26 mouse cellular contexts compared by ENCODE assay signal in genomic region chr6:135488795-135489194, GRCm38 (mm10).
DNase-seq lines count a peak whose midpoint lies in the region; ATAC-seq lines count a peak whose summit lies in the region.
"Had no signal": no experiment of that assay in that cellular context is flagged by ENCODE, and none has a peak within 500 bp of the region (broad histone marks: within the 10 kb centered on the region; RNA-seq: fewer than 3 reads in every experiment).

No protein-coding gene starts in this region.

- DNase-seq in lung, postnatal 10 days = no peak
- DNase-seq in R1 (ENCODE audit: low read depth, low spot score) = peak; percentile 17
- DNase-seq: adrenal gland, adult 2 months; adrenal gland, postnatal 10 days; adrenal gland, postnatal 25 days; B cell, adult 2 months; cerebellum, adult 11 months; cerebellum, adult 18-20 months; cerebellum, adult 8-10 months; cerebellum, adult 9-11 months; cerebellum, postnatal 14 days; cerebellum, postnatal 36 days; embryo, embryonic 11 days had no signal

- H3K36me3 ChIP-seq in intestine, embryonic 15.5 days = no peaks in the 10 kb centered on the region
- H3K36me3 ChIP-seq in intestine, embryonic 16.5 days (ENCODE audit: control insufficient read depth, insufficient read depth, low read length) = no peaks in the 10 kb centered on the region
- no peaks in the 10 kb centered on the region for H3K36me3 ChIP-seq in lung, embryonic 15.5 days
- H3K36me3 ChIP-seq: embryonic facial prominence, embryonic 13.5 days; embryonic facial prominence, embryonic 15.5 days; forebrain, embryonic 10.5 days; forebrain, embryonic 12.5 days; G1E had no signal

- H3K27ac ChIP-seq in intestine, embryonic 15.5 days = no peak overlapping the region
- no peak overlapping the region for H3K27ac ChIP-seq in intestine, embryonic 16.5 days (ENCODE audit: low read length)
- no peak overlapping the region for H3K27ac ChIP-seq in lung, embryonic 15.5 days
- H3K27ac ChIP-seq: embryonic facial prominence, embryonic 13.5 days; embryonic facial prominence, embryonic 15.5 days; forebrain, embryonic 10.5 days; forebrain, embryonic 12.5 days had no signal

- H3K4me2 ChIP-seq in intestine, embryonic 15.5 days (replicated peaks) = no peak overlapping the region
- H3K4me2 ChIP-seq in intestine, embryonic 16.5 days (ENCODE audit: low read depth, low read length) = no peak overlapping the region
- H3K4me2 ChIP-seq in lung, embryonic 15.5 days = no peak overlapping the region
- H3K4me2 ChIP-seq: embryonic facial prominence, embryonic 13.5 days; embryonic facial prominence, embryonic 15.5 days; forebrain, embryonic 12.5 days had no signal

- no peak overlapping the region for H3K9ac ChIP-seq in intestine, embryonic 15.5 days
- H3K9ac ChIP-seq in intestine, embryonic 16.5 days (ENCODE audit: low read depth, low read length) = no peak overlapping the region
- no peak overlapping the region for H3K9ac ChIP-seq in lung, embryonic 15.5 days
- H3K9ac ChIP-seq: embryonic facial prominence, embryonic 13.5 days; embryonic facial prominence, embryonic 15.5 days; forebrain, embryonic 12.5 days had no signal

- peak; percentile 51; the same call in 1 of the 2 replicates for ATAC-seq in intestine, embryonic 15.5 days
- no peak for ATAC-seq in intestine, embryonic 16.5 days
- peak; percentile 27; the same call in 1 of the 2 replicates for ATAC-seq in lung, embryonic 15.5 days (ENCODE audit: borderline replicate concordance, extremely low read depth, low FRiP score, low TSS enrichment)
- ATAC-seq: CD4-positive, CD25-positive, alpha-beta regulatory T cell, adult 4 months; forebrain, embryonic 14.5 days; forebrain, embryonic 16.5 days; Patski had no signal

- no peaks in the 10 kb centered on the region for H3K4me1 ChIP-seq in intestine, embryonic 15.5 days (replicated peaks)
- no peaks in the 10 kb centered on the region for H3K4me1 ChIP-seq in intestine, embryonic 16.5 days (ENCODE audit: control insufficient read depth, insufficient read depth, low read length)
- no peaks in the 10 kb centered on the region for H3K4me1 ChIP-seq in lung, embryonic 15.5 days
- H3K4me1 ChIP-seq: embryonic facial prominence, embryonic 13.5 days; embryonic facial prominence, embryonic 15.5 days; forebrain, embryonic 10.5 days; forebrain, embryonic 12.5 days had no signal

- no peaks in the 10 kb centered on the region for H3K27me3 ChIP-seq in intestine, embryonic 15.5 days (replicated peaks)
- H3K27me3 ChIP-seq in intestine, embryonic 16.5 days (replicated peaks; ENCODE audit: control insufficient read depth, insufficient read depth, low read length) = no peaks in the 10 kb centered on the region
- no peaks in the 10 kb centered on the region for H3K27me3 ChIP-seq in lung, embryonic 15.5 days
- H3K27me3 ChIP-seq: embryonic facial prominence, embryonic 13.5 days; embryonic facial prominence, embryonic 15.5 days; forebrain, embryonic 12.5 days; Patski had no signal

- no peaks in the 10 kb centered on the region for H3K9me3 ChIP-seq in intestine, embryonic 15.5 days
- H3K9me3 ChIP-seq in intestine, embryonic 16.5 days (ENCODE audit: control insufficient read depth, low read length) = no peaks in the 10 kb centered on the region
- no peaks in the 10 kb centered on the region for H3K9me3 ChIP-seq in lung, embryonic 15.5 days
- H3K9me3 ChIP-seq: embryonic facial prominence, embryonic 13.5 days; embryonic facial prominence, embryonic 15.5 days; forebrain, embryonic 10.5 days; forebrain, embryonic 12.5 days had no signal

- WGBS in intestine, embryonic 15.5 days = 40% methylated on average over 2 of the region's 2 CpGs
- WGBS in intestine, embryonic 16.5 days = 42% methylated on average over 2 of the region's 2 CpGs
- WGBS in lung, embryonic 15.5 days = 49% methylated on average over 2 of the region's 2 CpGs

- no peak overlapping the region for H3K4me3 ChIP-seq in intestine, embryonic 15.5 days (replicated peaks)
- no peak overlapping the region for H3K4me3 ChIP-seq in intestine, embryonic 16.5 days (ENCODE audit: low read length)
- H3K4me3 ChIP-seq in lung, embryonic 15.5 days = no peak overlapping the region
- H3K4me3 ChIP-seq: embryonic facial prominence, embryonic 13.5 days; embryonic facial prominence, embryonic 15.5 days; erythroblast, embryonic 14.5 days; forebrain, embryonic 10.5 days; forebrain, embryonic 12.5 days had no signal
